Mouse (Mus musculus) kidney, embryonic 16.5 days (tissue): ENCODE results near the gene Ech1. TPM values are rescaled to one million over a fixed set of nuclear protein-coding genes. Genes with fewer than 3 reads are reported as not detected.

Source experiments
- ATAC-seq: fragments of 200-750 bp; cut with Nextera tagmentation; 2 replicates; pipeline ENCODE4 v1.8.0; 2017; ENCODE audit warnings: moderate TSS enrichment; ENCODE audit not compliant: low FRiP score, low TSS enrichment
- H3K27ac ChIP-seq: fragments of 300-500 bp; sonication (generic); 2 replicates; pipeline ENCODE4 v1.5.1; 2014; ENCODE audit warnings: low read length
- H3K27me3 ChIP-seq: fragments of 300-500 bp; sonication (generic); 2 replicates; pipeline ENCODE4 v1.6.1; 2014; ENCODE audit warnings: low read length, control low read depth, mixed read lengths; ENCODE audit not compliant: insufficient read depth
- H3K36me3 ChIP-seq: fragments of 300-500 bp; sonication (generic); 2 replicates; pipeline ENCODE4 v1.6.1; 2014; ENCODE audit warnings: low read length, control low read depth, mixed read lengths; ENCODE audit not compliant: insufficient read depth
- H3K4me1 ChIP-seq: fragments of 300-500 bp; sonication (generic); 2 replicates; pipeline ENCODE4 v1.6.1; 2014; ENCODE audit warnings: low read length, control low read depth, mixed read lengths; ENCODE audit not compliant: insufficient read depth
- H3K4me2 ChIP-seq: fragments of 300-500 bp; sonication (generic); replicated peaks from 2 replicates; pipeline ENCODE4 v1.6.1; 2014; ENCODE audit warnings: low read depth, low read length
- H3K4me3 ChIP-seq: fragments of 300-500 bp; sonication (generic); 2 replicates; pipeline ENCODE4 v1.5.1; 2014; ENCODE audit warnings: mild to moderate bottlenecking, low read length
- H3K9ac ChIP-seq: fragments of 300-500 bp; sonication (generic); replicated peaks from 2 replicates; pipeline ENCODE4 v1.6.1; 2014; ENCODE audit warnings: low read length
- H3K9me3 ChIP-seq: fragments of 300-500 bp; sonication (generic); 2 replicates; pipeline ENCODE4 v1.6.1; 2016; ENCODE audit warnings: low read length, control low read depth
- WGBS: fragments of 180-500 bp; shearing (Covaris S2); extraction: QIAGEN DNeasy Blood & Tissue Kit; methylation state at CpG from one replicate; pipeline ENCODE4 v1.1.7; 2014; 5-methylcytosine and 5-hydroxymethylcytosine counted together
- polyA plus RNA-seq: library from polyadenylated mRNA; unstranded; fragments of >200 nt; fragmentation: Nextera tagmentation; extraction: Ambion mirVana; gene quantifications from 2 replicates; pipeline ENCODE4 v1.2.1, GENCODE M21; 2015

Gene Ech1
- polyA plus RNA-seq, 1 experiment from 2014 or later: 214 TPM

DNA sequence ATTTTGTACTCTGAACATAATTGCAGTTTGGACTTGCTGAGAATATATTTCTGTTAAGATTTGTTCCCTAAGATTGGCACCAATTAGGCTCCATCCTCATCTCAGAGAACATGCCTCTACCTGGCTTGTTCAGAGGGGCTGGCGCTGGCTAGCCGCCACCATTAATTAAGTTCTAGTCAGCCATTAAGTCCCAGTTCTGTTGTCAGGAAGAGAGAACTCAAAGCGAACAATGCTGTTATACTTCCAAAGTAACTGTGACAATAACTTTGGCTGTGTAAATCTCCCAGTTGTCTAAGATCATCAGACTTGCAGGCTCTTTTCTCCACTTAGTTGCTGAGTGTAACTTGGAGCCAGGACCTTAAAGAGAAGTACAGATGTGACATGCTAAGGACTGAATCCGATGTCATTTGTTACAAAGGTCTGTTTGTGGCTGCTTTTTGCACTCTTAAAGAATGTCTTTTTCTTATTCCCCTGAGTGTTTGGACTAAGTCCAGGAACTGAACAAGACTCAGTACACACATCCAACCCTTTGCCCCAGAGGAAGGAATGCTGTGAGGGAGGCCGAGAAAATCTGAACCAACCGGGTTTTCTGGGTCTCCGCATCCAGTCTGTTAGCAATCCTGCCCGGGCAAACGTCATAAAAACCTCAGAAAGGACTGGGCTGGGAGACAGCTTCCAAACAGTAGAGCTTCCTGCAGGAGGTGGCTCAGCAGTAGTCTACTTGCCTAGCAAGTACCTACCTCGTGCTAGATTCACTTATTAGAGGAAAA, 22.9 kb upstream of the Ech1 start:
- no peaks in the 10 kb centered on the region for H3K27me3 ChIP-seq
- H3K27ac ChIP-seq: peak overlapping the region; percentile 98
- H3K9me3 ChIP-seq: no peaks in the 10 kb centered on the region
- peak overlapping the region; percentile 44 for H3K4me2 ChIP-seq
- H3K36me3 ChIP-seq: no peaks in the 10 kb centered on the region
- H3K4me1 ChIP-seq: peaks cover 34% of the 10 kb centered on the region
- peak overlapping the region; percentile 65 for H3K9ac ChIP-seq
- WGBS: 11% methylated on average over 10 of the region's 10 CpGs
- H3K4me3 ChIP-seq: peak overlapping the region; percentile 7; the same call in 1 of the 2 replicates
- peak; percentile 65 for ATAC-seq

DNA sequence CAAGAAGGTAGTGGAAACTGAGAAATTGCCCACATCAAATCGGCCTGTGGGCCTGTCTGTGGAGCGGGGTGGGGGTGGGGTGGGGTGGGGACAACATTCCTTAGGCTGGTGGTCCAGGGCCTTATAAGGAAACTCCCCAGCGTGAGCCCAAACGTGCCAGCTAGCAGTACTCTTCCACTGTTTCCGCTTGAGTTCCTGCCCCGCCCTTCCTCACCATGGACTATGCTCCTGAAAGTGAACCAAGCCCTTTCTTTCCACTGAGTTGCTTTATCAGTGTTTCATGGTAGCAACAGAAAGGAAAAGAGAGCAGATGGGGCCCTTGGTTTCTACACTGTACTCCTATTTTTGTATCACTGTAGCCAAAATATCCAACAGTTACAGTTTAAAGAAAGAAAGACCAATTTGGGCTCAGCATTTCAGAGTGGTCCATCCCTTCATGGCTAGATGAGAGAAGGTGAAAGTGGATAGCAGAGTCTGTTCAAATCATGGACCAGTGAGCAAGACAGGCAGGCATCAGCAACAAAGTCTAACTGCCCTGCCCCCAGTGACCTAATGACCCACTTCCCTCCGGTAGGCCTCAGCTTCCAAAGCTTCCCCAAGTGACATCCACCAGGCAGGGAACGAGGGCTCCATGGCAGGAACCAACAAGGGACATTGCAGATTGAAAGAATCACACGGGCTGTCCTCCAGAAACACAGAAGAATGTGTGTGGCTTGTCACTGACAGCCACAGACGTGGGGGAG, 22.0 kb upstream of the Ech1 start:
- peaks cover 39% of the 10 kb centered on the region for H3K4me1 ChIP-seq
- no peak overlapping the region for H3K4me3 ChIP-seq

GRCm38 (mm10) chr7:28803756-28804155, 21.3 kb upstream of the Ech1 start:
- Histone ChIP-seq H3K36me3 (no peaks in the 10 kb centered on the region), H3K9ac (peak overlapping the region; percentile 65), H3K9me3 (no peaks in the 10 kb centered on the region), H3K27ac (peak overlapping the region; percentile 98), H3K4me2 (peak overlapping the region; percentile 44; the same call in 1 of the 2 replicates), H3K4me3 (no peak overlapping the region), H3K27me3 (no peaks in the 10 kb centered on the region), H3K4me1 (peaks cover 43% of the 10 kb centered on the region)
- no peak for ATAC-seq
- WGBS: 17% methylated on average over 4 of the region's 4 CpGs

More for the DNA sequence above, 22.0 kb upstream of the Ech1 start:
- Histone ChIP-seq H3K27me3 (no peaks in the 10 kb centered on the region), H3K27ac (peak overlapping the region; percentile 98), H3K9ac (peak overlapping the region; percentile 65), H3K4me2 (peak overlapping the region; percentile 44), H3K9me3 (no peaks in the 10 kb centered on the region), H3K36me3 (no peaks in the 10 kb centered on the region)
- 5% methylated on average over 10 of the region's 10 CpGs for WGBS
- peak; percentile 81 for ATAC-seq

GRCm38 (mm10) chr7:28806869-28807268, 18.1 kb upstream of the Ech1 start:
- Histone ChIP-seq H3K9ac (no peak overlapping the region), H3K4me2 (no peak overlapping the region), H3K27me3 (no peaks in the 10 kb centered on the region), H3K9me3 (no peaks in the 10 kb centered on the region), H3K4me1 (peaks cover 36% of the 10 kb centered on the region), H3K36me3 (no peaks in the 10 kb centered on the region), H3K27ac (no peak overlapping the region), H3K4me3 (no peak overlapping the region)
- 74% methylated on average over 4 of the region's 4 CpGs for WGBS
- ATAC-seq: no peak

DNA sequence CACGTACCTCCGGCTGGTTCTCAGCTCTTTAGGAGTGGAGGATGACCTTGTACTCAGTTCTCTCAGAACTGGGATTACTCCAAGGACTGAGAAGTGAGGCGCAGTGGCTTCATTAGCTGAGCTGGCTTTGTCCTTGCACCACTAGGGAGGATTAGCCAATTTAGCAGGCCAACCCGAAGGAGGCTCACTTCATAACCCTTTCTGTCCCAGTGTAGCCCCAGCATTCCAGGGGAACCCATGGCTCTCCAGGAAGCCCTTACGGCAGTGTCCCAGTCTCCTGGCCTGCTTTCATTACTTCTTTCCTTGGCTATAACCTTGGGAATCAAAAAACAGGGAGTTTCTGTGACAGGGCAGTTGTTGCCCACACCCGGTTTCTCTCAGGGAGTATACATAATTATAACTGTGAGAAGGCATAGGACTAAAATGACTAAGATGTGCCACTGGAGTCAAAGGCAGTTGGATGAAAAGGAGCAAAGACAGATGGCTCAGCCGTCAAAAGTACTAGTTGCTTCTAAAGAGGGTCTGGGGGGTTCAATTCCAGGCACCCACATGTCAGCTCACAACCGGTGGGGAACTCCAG, 17.3 kb upstream of the Ech1 start:
- peaks cover 36% of the 10 kb centered on the region for H3K4me1 ChIP-seq
- peaks cover 2% of the 10 kb centered on the region; the same call in 1 of the 2 replicates for H3K36me3 ChIP-seq
- H3K27ac ChIP-seq: peak overlapping the region; percentile 100
- H3K9ac ChIP-seq: peak overlapping the region; percentile 96
- 33% methylated on average over 8 of the region's 8 CpGs for WGBS
- peak overlapping the region; percentile 78 for H3K4me3 ChIP-seq
- H3K27me3 ChIP-seq: no peaks in the 10 kb centered on the region
- peak overlapping the region; percentile 98 for H3K4me2 ChIP-seq
- no peaks in the 10 kb centered on the region for H3K9me3 ChIP-seq
- no peak for ATAC-seq

DNA sequence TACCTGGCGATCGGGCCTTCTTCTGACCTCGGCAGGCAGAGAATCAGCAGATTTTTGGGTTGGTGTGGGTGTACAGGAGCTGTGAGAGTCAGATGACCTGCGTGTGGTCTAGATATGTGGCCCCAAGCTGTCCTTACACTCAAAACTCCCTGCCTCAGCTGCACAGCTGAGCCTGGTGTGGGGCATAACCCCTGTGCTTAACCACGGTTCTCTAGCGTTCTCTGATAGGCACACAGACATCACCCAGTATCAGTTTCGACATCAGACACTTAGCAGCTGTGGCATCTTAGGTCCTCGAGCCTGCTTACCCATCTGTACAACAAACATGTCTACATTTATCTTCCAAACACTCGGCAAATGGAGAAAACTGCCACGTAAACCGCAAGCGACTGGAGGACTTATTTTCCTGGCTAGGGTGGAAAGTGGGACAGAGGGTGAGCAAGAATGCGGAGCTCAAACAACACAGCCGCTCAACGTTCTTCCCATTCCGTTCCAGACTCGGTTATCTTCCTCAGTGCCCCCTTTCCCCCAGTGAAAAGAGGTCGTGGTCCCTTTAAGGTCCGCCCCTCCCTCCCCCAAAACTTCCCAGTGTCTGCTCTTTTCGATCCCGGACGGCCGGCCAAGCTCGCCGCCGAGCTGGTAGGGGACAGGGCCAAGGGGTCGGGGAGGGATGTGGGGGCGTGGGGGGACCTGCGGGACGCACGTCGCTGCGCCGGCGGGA, 16.6 kb upstream of the Ech1 start, which contains the start of gene Hnrnpl:
Gene Hnrnpl, plus strand, starts transcription at position 321 of the 721 bp plus-strand sequence.
- Histone ChIP-seq H3K4me2 (peak within 1 kb of the TSS; percentile 98), H3K27ac (peak within 1 kb of the TSS; percentile 100), H3K4me3 (peak within 1 kb of the TSS; percentile 78), H3K9ac (peak within 1 kb of the TSS; percentile 96), H3K9me3 (no peaks in the 10 kb centered on the region), H3K27me3 (no peaks in the 10 kb centered on the region), H3K4me1 (peaks cover 36% of the 10 kb centered on the region), H3K36me3 (peaks cover 9% of the 10 kb centered on the region)
- peak; percentile 9 for ATAC-seq
- WGBS: 3% methylated on average over 35 of the region's 35 CpGs

DNA sequence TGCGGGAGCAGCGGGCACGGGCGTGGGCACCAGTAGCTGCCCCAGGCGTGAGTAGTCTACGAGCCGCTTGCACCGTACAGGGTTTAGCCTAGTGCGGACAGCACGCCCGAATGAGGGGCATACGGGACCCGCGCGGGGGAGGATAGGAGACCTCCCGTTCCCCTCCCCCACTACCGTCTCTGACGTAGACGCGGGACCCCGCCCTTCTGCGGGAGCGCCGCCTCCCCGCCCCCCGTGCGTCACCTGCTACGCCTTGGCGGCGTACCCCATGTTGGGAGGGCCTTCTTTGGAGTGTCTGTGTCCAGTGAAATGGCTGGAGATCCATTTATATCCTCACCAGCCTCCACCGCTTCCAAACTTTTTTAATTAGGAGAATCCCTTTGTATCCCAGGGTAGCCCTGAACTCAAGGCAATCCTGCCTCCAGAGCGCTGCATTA, 16.0 kb upstream of the Ech1 start:
- H3K4me1 ChIP-seq: peaks cover 36% of the 10 kb centered on the region
- peaks cover 15% of the 10 kb centered on the region for H3K36me3 ChIP-seq
- H3K9ac ChIP-seq: peak overlapping the region; percentile 96
- peak overlapping the region; percentile 100 for H3K27ac ChIP-seq
- peak overlapping the region; percentile 98 for H3K4me2 ChIP-seq
- 0% methylated on average over 30 of the region's 32 CpGs for WGBS
- H3K9me3 ChIP-seq: no peaks in the 10 kb centered on the region
- peak; percentile 74 for ATAC-seq
- H3K27me3 ChIP-seq: no peaks in the 10 kb centered on the region
- H3K4me3 ChIP-seq: peak overlapping the region; percentile 78

DNA sequence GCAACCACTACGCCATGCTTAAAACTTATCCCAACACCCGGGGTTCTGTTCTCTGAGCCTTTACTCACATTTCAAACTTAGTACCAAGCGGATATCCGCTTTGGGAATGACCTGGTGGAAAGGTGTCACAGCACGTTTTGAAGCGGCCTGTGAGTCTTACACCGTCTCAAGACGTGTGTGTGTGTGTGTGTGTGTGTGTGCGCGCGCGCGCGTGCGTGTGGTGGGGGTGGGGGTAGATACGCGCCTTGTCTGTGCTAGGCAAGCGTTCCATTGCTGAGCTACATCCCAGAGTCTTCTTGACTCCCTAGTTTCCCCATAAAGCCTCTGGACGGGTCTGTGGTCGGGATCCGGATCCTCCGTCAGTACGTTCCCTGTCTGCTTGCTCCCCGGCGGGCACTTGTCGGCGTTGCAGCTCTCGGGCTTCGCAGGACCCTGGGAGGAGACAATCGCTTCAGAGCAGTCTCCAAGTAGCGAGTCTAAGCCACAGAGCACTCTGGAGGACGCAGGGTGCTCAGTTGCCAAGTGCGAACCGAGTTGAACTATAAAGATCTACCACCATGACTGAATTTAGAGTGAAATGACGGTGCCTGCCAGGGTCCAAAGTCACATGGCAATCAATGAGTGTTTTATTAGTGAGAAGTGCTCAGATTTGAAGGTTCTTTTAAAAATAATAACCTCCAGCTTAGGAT, 15.5 kb upstream of the Ech1 start:
- H3K9ac ChIP-seq: peak overlapping the region; percentile 96
- H3K27ac ChIP-seq: peak overlapping the region; percentile 100
- under 1% methylated on average over 35 of the region's 35 CpGs for WGBS
- H3K4me2 ChIP-seq: peak overlapping the region; percentile 98
- H3K27me3 ChIP-seq: no peaks in the 10 kb centered on the region
- ATAC-seq: peak; percentile 23
- H3K36me3 ChIP-seq: peaks cover 21% of the 10 kb centered on the region
- peak overlapping the region; percentile 78 for H3K4me3 ChIP-seq
- no peaks in the 10 kb centered on the region for H3K9me3 ChIP-seq
- H3K4me1 ChIP-seq: peaks cover 36% of the 10 kb centered on the region
